Mouse (Mus musculus) layer of hippocampus, adult 8-10 months (tissue): ENCODE measurements around the gene Pitpnc1. TPM values are rescaled to one million over a fixed set of nuclear protein-coding genes. Genes with fewer than 3 reads are reported as not detected.

Experiments
- DNase-seq, 2 experiments: peaks; one replicate each; pipeline ENCODE4 v3.0.0; 2022; ENCODE audit warnings: low spot score in 2 of 2
- total RNA-seq, 4 experiments: library from RNA; stranded (reverse); gene quantifications; 2 replicates each; pipeline ENCODE4 v1.2.4; 2022

Pitpnc1 gene
- total RNA-seq, 4 experiments from 2014 or later = 47.1 to 53.0 (median 51.0) TPM

- no peak for DNase-seq
These were observed 94.7 kb downstream of the Pitpnc1 start for GRCm38 (mm10) chr11:107375816-107376215.

- DNase-seq = no peak
These were observed 96.9 kb downstream of the Pitpnc1 start for GRCm38 (mm10) chr11:107373569-107373968.

GRCm38 (mm10) chr11:107373154-107373553, 97.3 kb downstream of the Pitpnc1 start:
- DNase-seq = no peak

GRCm38 (mm10) chr11:107372688-107373087, 97.8 kb downstream of the Pitpnc1 start:
- DNase-seq = peak in 1 of 2 experiments; percentile 25

- DNase-seq = no peak
These were observed 100.0 kb downstream of the Pitpnc1 start for GRCm38 (mm10) chr11:107370476-107370875.

GRCm38 (mm10) chr11:107369661-107370060, 100.8 kb downstream of the Pitpnc1 start:
- no peak for DNase-seq

GRCm38 (mm10) chr11:107365938-107366712, 104.4 kb downstream of the Pitpnc1 start:
- no peak for DNase-seq

- DNase-seq = no peak
These were observed 111.8 kb downstream of the Pitpnc1 start for GRCm38 (mm10) chr11:107358695-107359094.

GRCm38 (mm10) chr11:107356224-107356623, 114.3 kb downstream of the Pitpnc1 start:
- peak in 1 of 2 experiments; percentile 48 for DNase-seq

- DNase-seq = no peak
These were observed 115.0 kb downstream of the Pitpnc1 start for GRCm38 (mm10) chr11:107355526-107355925.

- no peak for DNase-seq
These were observed 115.9 kb downstream of the Pitpnc1 start for GRCm38 (mm10) chr11:107354499-107355143.

GRCm38 (mm10) chr11:107352596-107352995, 117.9 kb downstream of the Pitpnc1 start:
- no peak for DNase-seq

- DNase-seq = no peak
These were observed 120.7 kb downstream of the Pitpnc1 start for GRCm38 (mm10) chr11:107349756-107350155.

- DNase-seq = no peak
These were observed 127.5 kb downstream of the Pitpnc1 start for GRCm38 (mm10) chr11:107343031-107343430.

- DNase-seq = no peak
These were observed 128.1 kb downstream of the Pitpnc1 start for GRCm38 (mm10) chr11:107342432-107342831.

- DNase-seq = no peak
These were observed 129.2 kb downstream of the Pitpnc1 start for GRCm38 (mm10) chr11:107341293-107341692.

GRCm38 (mm10) chr11:107340793-107341192, 129.7 kb downstream of the Pitpnc1 start:
- DNase-seq = no peak

- no peak for DNase-seq
These were observed 131.2 kb downstream of the Pitpnc1 start for GRCm38 (mm10) chr11:107339224-107339805.

- DNase-seq = no peak
These were observed 132.9 kb downstream of the Pitpnc1 start for GRCm38 (mm10) chr11:107337391-107338148.

GRCm38 (mm10) chr11:107335756-107336155, 134.7 kb downstream of the Pitpnc1 start:
- DNase-seq = no peak

GRCm38 (mm10) chr11:107334849-107335484, 135.5 kb downstream of the Pitpnc1 start:
- no peak for DNase-seq
